Mouse (Mus musculus): Measurements from ENCODE around the gene Piezo1.

- TF ChIP-seq CTCF (IDR thresholded peaks at IDR 0.05; ENCODE audit: low read depth) (no peak), EP300 (IDR thresholded peaks at IDR 0.05; ENCODE audit: low read depth) (no peak)
Observed at GRCm38 (mm10) chr8:122436146-122436545, 115.0 kb downstream of the Piezo1 start.
